Mouse (Mus musculus): ENCODE results near the gene Pou3f3. TPM values are rescaled to one million over a fixed set of nuclear protein-coding genes. Genes with fewer than 3 reads are reported as not detected.
A peak's percentile ranks its signal among the peaks of the same experiment; 100 is the strongest.

The Pou3f3 gene
- polyA plus RNA-seq, 1 experiment from 2014 or later, result 28.4 TPM

DNA sequence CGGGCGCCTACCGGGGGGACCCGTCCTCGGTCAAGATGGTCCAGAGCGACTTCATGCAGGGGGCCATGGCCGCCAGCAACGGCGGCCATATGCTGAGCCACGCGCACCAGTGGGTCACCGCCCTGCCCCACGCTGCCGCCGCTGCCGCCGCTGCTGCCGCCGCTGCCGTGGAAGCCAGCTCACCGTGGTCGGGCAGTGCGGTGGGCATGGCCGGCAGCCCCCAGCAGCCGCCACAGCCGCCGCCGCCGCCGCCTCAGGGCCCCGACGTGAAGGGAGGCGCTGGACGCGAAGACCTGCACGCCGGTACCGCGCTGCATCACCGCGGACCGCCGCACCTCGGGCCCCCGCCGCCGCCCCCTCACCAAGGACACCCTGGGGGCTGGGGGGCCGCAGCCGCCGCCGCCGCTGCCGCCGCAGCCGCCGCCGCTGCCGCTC, 1.8 kb downstream of the Pou3f3 start:
- Histone ChIP-seq H3K36me3 (peaks cover 23% of the 10 kb centered on the region), H3K9me3 (no peaks in the 10 kb centered on the region), H3K27me3 (no peaks in the 10 kb centered on the region), H3K27ac (peak overlapping the region; percentile 100), H3K4me2 (replicated peaks) (peak overlapping the region; percentile 91), H3K4me1 (replicated peaks) (peaks cover 15% of the 10 kb centered on the region), H3K9ac (replicated peaks) (peak overlapping the region; percentile 100), H3K4me3 (replicated peaks) (peak overlapping the region; percentile 96)
- under 1% methylated on average over 34 of the region's 58 CpGs for WGBS
- no peak for ATAC-seq

DNA sequence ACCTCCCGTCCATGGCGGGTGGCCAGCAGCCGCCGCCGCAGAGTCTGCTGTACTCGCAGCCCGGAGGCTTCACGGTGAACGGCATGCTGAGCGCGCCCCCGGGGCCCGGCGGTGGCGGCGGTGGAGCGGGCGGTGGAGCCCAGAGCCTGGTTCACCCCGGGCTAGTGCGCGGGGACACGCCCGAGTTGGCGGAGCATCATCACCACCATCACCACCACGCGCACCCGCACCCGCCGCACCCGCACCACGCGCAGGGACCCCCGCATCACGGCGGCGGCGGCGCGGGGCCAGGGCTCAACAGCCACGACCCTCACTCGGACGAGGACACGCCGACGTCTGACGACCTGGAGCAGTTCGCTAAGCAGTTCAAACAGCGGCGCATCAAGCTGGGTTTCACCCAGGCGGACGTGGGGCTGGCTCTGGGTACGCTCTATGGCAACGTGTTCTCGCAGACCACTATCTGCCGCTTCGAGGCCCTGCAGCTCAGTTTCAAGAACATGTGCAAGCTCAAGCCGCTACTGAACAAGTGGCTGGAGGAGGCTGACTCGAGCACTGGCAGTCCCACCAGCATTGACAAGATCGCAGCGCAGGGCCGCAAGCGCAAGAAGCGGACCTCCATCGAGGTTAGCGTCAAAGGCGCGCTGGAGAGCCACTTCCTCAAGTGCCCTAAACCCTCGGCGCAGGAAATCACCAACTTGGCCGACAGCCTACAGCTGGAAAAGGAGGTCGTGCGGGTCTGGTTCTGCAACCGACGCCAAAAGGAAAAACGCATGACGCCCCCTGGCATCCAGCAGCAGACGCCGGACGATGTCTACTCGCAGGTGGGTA, 2.4 kb downstream of the Pou3f3 start:
- H3K9me3 ChIP-seq, result no peaks in the 10 kb centered on the region
- H3K9ac ChIP-seq (replicated peaks), result peak overlapping the region; percentile 100
- H3K27me3 ChIP-seq, result no peaks in the 10 kb centered on the region
- H3K27ac ChIP-seq, result peak overlapping the region; percentile 100
- peak overlapping the region; percentile 96 for H3K4me3 ChIP-seq (replicated peaks)
- peaks cover 18% of the 10 kb centered on the region for H3K4me1 ChIP-seq (replicated peaks)
- under 1% methylated on average over 73 of the region's 80 CpGs for WGBS
- ATAC-seq, result no peak
- peaks cover 23% of the 10 kb centered on the region for H3K36me3 ChIP-seq
- H3K4me2 ChIP-seq (replicated peaks), result peak overlapping the region; percentile 91

DNA sequence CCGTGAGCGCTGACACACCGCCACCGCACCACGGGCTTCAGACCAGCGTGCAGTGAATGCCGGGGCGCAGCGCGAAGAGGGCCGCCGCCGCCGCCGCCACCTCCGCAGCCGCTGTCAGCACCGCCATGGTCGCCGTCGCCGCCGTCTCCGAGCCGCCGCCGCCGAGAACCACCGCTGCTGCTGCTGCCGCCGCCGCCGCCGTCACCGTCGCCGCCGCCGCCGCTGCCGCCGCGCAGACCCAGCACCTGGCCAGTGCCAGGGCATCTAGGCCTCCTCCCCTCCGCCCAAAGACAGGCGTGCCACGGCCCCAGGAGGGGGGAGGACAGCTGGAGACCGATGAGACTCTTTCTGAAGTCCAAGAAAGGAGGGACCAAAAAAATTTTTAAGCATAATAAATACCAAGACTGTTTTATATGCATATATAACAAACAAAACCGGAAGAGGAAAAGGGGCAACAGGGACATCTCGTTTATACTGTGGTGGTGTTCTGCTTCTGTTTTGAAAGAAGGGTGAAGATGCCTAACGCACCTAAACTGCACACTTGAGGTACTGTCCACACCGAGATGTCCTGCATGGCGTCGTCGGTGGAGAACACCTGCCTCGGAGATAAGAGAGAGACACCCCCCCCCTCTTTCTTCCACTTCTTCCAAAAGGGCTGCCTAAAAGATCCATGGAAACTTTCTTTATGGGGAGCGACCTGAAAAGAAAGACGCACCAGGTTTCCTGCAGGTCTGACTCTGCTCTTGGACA, 3.2 kb downstream of the Pou3f3 start:
- peak overlapping the region; percentile 100 for H3K9ac ChIP-seq (replicated peaks)
- H3K9me3 ChIP-seq, result no peaks in the 10 kb centered on the region
- H3K4me2 ChIP-seq (replicated peaks), result peak overlapping the region; percentile 91
- no peaks in the 10 kb centered on the region for H3K27me3 ChIP-seq
- peak overlapping the region; percentile 100 for H3K27ac ChIP-seq
- peak overlapping the region; percentile 96 for H3K4me3 ChIP-seq (replicated peaks)
- WGBS, result under 1% methylated on average over 54 of the region's 57 CpGs
- peaks cover 23% of the 10 kb centered on the region for H3K36me3 ChIP-seq
- H3K4me1 ChIP-seq (replicated peaks), result peaks cover 26% of the 10 kb centered on the region
- no peak for ATAC-seq

DNA sequence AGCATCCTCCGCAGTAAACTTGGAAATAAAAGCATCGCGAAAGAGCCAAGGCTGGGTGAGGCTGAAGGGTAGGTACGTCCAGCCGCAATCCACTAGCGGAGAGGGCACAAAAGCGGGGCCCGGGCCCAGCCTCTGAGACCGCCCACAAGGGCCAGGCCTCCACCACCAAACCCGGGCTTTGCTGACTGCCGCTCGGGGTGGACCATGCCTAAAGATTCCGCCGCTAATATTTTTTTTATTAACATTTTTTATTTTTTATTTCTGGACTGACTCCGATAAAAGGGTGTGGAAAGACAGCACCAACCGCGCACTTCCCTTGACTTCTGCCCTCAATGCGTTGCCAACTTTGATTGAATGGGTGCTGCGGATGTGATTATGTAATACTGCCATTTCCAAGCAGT, 3.9 kb downstream of the Pou3f3 start:
- ATAC-seq, result no peak
- Histone ChIP-seq H3K4me2 (replicated peaks) (peak overlapping the region; percentile 91), H3K4me3 (replicated peaks) (peak overlapping the region; percentile 96), H3K27ac (peak overlapping the region; percentile 100), H3K4me1 (replicated peaks) (peaks cover 33% of the 10 kb centered on the region), H3K9ac (replicated peaks) (peak overlapping the region; percentile 100), H3K27me3 (no peaks in the 10 kb centered on the region), H3K9me3 (no peaks in the 10 kb centered on the region), H3K36me3 (peaks cover 23% of the 10 kb centered on the region)
- under 1% methylated on average over 19 of the region's 19 CpGs for WGBS

DNA sequence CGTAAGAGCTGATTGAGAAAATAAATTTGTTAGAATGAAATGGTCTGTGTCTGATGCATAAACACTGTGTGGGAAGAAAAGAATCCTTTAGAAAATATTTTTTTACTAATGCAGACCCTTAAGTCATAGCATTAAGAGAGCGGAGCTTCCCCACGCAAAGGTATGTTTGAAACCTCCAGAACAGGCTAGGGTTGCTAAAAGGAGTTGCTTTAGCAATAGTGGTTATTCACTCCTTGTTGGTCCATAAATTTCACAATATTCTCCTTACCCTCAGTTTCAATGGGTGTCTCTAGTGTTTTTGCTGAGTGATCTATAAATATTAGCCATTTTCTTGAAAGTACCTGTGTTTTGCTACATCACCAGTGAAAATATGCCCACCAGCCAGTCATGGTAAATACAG, 4.6 kb downstream of the Pou3f3 start:
- Histone ChIP-seq H3K4me1 (replicated peaks) (peaks cover 40% of the 10 kb centered on the region), H3K9me3 (no peaks in the 10 kb centered on the region), H3K36me3 (peaks cover 23% of the 10 kb centered on the region), H3K27me3 (no peaks in the 10 kb centered on the region), H3K27ac (peak overlapping the region; percentile 53; the same call in 1 of the 2 replicates), H3K9ac (replicated peaks) (peak overlapping the region; percentile 74), H3K4me3 (replicated peaks) (peak overlapping the region; percentile 96), H3K4me2 (replicated peaks) (peak overlapping the region; percentile 64)
- ATAC-seq, result no peak
- 6% methylated on average over 3 of the region's 3 CpGs for WGBS

DNA sequence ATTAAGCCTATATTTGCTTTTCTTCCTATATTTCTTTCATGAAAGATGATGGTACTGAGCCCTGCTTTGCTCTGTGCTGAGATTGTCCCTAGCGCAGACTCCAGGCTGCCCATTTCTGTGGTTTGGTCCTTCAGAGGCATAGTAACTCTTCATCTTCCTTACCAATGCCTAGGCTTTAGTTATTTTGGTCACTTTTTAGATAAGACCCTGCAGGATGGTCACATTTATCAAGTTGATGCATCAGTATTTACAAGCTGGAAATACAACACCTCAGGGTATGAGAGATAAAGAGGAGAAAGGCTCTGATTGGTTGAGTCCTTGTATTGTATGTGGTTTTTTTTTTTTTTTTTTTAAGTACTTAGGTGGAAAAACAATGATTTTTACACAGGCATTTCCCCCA, 5.2 kb downstream of the Pou3f3 start:
- peak overlapping the region; percentile 41 for H3K27ac ChIP-seq
- H3K4me1 ChIP-seq (replicated peaks), result peaks cover 46% of the 10 kb centered on the region
- peak overlapping the region; percentile 96 for H3K4me3 ChIP-seq (replicated peaks)
- H3K9ac ChIP-seq (replicated peaks), result peak overlapping the region; percentile 74
- WGBS, result 11% methylated on average over 1 of the region's 1 CpGs
- ATAC-seq, result no peak
- peaks cover 23% of the 10 kb centered on the region for H3K36me3 ChIP-seq
- H3K4me2 ChIP-seq (replicated peaks), result peak overlapping the region; percentile 64
- H3K9me3 ChIP-seq, result no peaks in the 10 kb centered on the region
- H3K27me3 ChIP-seq, result no peaks in the 10 kb centered on the region

DNA sequence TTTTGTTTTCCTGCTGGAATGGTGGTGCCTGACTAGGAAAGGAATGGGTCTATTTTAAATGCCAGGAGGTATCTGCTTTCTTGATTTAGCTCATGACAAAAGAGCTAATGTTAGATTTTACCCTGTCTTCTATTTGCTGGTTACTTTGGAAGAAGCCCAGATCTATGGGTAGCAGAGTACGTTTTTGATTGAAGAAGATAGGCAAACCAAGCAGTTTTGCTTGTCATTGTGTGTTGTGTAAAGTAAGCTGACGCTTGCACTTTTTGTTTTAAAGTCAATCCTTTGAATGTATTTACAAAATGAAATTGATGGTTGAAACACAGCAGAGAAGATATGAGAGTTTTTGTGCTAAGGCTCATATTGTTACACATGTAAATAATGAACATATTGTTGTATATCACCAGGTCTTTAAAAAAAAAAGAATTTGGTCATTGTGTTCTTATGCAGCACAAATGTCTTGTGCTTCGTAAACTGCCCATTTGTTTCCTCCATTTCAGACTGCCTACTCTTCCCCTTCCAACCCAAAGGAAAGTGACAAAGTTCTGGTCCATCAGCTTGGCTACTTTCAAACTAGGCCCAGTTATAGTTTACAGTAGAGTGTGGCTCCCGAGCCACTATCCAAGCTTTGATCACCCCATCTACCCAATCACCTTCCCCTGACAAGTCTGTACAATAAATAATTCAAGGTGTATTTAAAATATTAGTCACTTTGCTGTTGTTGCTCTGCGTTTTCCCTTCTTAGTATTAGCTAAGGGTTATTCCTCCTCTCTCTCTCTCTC, 6.5 kb downstream of the Pou3f3 start:
- Histone ChIP-seq H3K4me2 (replicated peaks) (peak overlapping the region; percentile 64), H3K27ac (peak overlapping the region; percentile 70), H3K9ac (replicated peaks) (peak overlapping the region; percentile 74), H3K4me1 (replicated peaks) (peaks cover 58% of the 10 kb centered on the region), H3K36me3 (peaks cover 23% of the 10 kb centered on the region), H3K4me3 (replicated peaks) (peak overlapping the region; percentile 96), H3K27me3 (no peaks in the 10 kb centered on the region), H3K9me3 (no peaks in the 10 kb centered on the region)
- ATAC-seq, result no peak
- 8% methylated on average over 5 of the region's 5 CpGs for WGBS

DNA sequence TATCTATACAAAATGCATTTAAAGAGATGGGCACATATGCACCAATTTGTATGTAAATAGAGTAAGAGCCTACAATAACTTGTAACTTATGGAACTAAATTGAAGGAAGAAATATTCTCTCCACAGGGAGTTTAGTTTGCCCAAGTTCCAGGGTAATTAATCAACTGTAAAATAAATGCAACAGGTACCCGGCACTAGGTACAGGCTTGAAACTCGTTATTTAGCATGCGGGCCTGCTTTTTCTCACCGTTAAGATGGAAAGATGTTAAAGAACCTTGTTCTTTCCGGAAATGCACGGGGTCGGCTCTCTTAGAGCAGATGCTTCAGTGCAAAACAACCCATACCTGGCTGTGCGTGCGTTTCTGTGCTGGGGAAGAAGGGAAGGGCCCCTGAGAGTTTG, 7.4 kb downstream of the Pou3f3 start:
- H3K9ac ChIP-seq (replicated peaks), result peak overlapping the region; percentile 75
- no peak for ATAC-seq

DNA sequence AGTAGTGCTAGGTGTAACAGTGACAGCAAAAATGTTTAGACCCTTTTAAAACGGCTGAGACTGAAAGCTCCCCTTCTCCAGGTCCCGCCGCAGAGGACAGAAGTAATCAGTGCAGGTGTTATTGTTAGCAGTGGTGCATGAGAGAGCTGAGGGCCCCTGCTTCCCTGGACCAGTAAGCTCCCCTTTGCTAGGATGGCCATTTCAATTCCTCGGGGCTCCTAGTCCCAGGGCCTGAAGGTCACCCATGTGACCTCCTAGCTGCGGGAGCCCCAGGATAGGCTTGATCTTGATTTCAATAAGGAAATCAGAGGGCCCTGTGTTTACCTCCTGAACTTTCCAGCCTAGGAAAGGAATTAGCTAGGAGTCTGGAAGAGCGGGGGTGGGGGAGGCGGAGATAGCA, 7.9 kb downstream of the Pou3f3 start:
- Histone ChIP-seq H3K9ac (replicated peaks) (peak overlapping the region; percentile 75), H3K27ac (peak overlapping the region; percentile 89), H3K4me3 (replicated peaks) (peak overlapping the region; percentile 42), H3K27me3 (0 out of 2 replicates have a peak, but pooled peaks cover 4% of the 10 kb centered on the region), H3K36me3 (peaks cover 11% of the 10 kb centered on the region), H3K4me1 (replicated peaks) (peaks cover 72% of the 10 kb centered on the region), H3K4me2 (replicated peaks) (peak overlapping the region; percentile 82), H3K9me3 (no peaks in the 10 kb centered on the region)
- ATAC-seq, result peak; percentile 26
- WGBS, result 3% methylated on average over 7 of the region's 7 CpGs

More for the DNA sequence above, 7.4 kb downstream of the Pou3f3 start:
- Histone ChIP-seq H3K27me3 (0 out of 2 replicates have a peak, but pooled peaks cover 4% of the 10 kb centered on the region), H3K27ac (peak overlapping the region; percentile 89), H3K9me3 (no peaks in the 10 kb centered on the region), H3K4me2 (replicated peaks) (peak overlapping the region; percentile 82), H3K4me1 (replicated peaks) (peaks cover 67% of the 10 kb centered on the region), H3K4me3 (replicated peaks) (peak overlapping the region; percentile 42), H3K36me3 (peaks cover 15% of the 10 kb centered on the region)
- WGBS, result 2% methylated on average over 9 of the region's 9 CpGs

DNA sequence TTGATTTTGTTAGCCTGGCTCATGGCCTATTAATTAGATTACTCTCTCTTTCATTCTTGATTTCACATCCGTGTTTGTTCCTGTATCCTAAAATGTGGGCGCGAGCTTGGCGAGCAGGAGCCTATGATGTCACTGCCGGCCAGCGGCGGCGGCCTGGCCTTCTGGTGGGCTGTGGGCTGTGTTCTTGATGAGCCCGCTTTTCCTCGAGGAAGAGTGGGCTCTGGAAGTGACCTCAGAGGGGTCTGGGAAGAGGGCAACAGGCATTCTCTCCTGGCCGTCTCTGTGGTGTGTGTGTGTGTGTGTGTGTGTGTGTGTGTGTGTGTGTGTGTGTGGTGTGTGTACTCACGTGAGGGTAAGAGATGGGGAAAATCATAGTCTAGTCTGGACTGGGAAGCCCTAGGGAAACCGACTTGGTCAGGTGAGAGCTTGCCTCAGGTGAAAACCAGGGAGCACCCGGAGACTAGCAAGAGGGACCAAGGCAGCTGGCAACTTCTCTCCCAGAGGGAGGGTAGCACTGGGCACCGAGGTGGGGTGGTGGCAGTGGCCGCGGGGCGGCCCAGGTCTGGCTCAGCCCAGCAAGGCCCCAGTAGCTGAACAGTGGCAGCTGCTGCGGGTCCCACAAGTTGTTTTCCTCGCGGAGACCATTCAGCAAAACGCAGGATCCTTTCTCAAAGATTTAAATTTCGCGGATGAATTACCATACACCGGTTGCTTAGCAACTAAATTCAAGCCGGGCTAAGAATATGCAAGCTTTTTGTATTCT, 8.5 kb downstream of the Pou3f3 start:
- H3K27me3 ChIP-seq, result 0 out of 2 replicates have a peak, but pooled peaks cover 4% of the 10 kb centered on the region
- peaks cover 78% of the 10 kb centered on the region for H3K4me1 ChIP-seq (replicated peaks)
- peak overlapping the region; percentile 75 for H3K9ac ChIP-seq (replicated peaks)
- peak overlapping the region; percentile 89 for H3K27ac ChIP-seq
- 1% methylated on average over 26 of the region's 26 CpGs for WGBS
- H3K4me3 ChIP-seq (replicated peaks), result peak overlapping the region; percentile 42
- peak overlapping the region; percentile 82 for H3K4me2 ChIP-seq (replicated peaks)
- ATAC-seq, result peak; percentile 88
- peaks cover 5% of the 10 kb centered on the region for H3K36me3 ChIP-seq
- no peaks in the 10 kb centered on the region for H3K9me3 ChIP-seq
